Mouse (Mus musculus): ENCODE measurements at regions not wholly inside any gene's neighbourhood (a gene's known extent, or its start where the extent isn't known, plus 50 kb on each side); places are given as distances from the start of the nearest gene placed in this dataset.
A peak's percentile ranks its signal among the peaks of the same experiment; 100 is the strongest.

- DNase-seq (ENCODE audit: low spot score), result no peak
Observed at GRCm38 (mm10) chr14:98834316-98834715, 159.8 kb downstream of the Rpl36a-ps1 start.

GRCm38 (mm10) chr14:98833230-98833999 lies 160.7 kb downstream of the Rpl36a-ps1 start:
- DNase-seq (ENCODE audit: low spot score), result peak; percentile 26

GRCm38 (mm10) chr14:98832401-98832800 lies 161.7 kb downstream of the Rpl36a-ps1 start:
- DNase-seq (ENCODE audit: low spot score), result peak; percentile 15

GRCm38 (mm10) chr14:98829958-98830633 lies 164.0 kb downstream of the Rpl36a-ps1 start:
- DNase-seq (ENCODE audit: low spot score), result no peak

- DNase-seq (ENCODE audit: low spot score), result no peak
Observed at GRCm38 (mm10) chr14:98827490-98827889, 166.6 kb downstream of the Rpl36a-ps1 start.

- DNase-seq (ENCODE audit: low spot score), result no peak
Observed at GRCm38 (mm10) chr14:98813657-98814056, 180.5 kb downstream of the Rpl36a-ps1 start.

GRCm38 (mm10) chr14:98810259-98811042 lies 183.7 kb downstream of the Rpl36a-ps1 start:
- DNase-seq (ENCODE audit: low spot score), result no peak

GRCm38 (mm10) chr14:98808117-98808516 lies 186.0 kb downstream of the Rpl36a-ps1 start:
- no peak for DNase-seq (ENCODE audit: low spot score)

- DNase-seq (ENCODE audit: low spot score), result no peak
Observed at GRCm38 (mm10) chr14:98805066-98805465, 189.1 kb downstream of the Rpl36a-ps1 start.

- DNase-seq (ENCODE audit: low spot score), result no peak
Observed at GRCm38 (mm10) chr14:98801293-98801692, 192.8 kb downstream of the Rpl36a-ps1 start.

- DNase-seq (ENCODE audit: low spot score), result no peak
Observed at GRCm38 (mm10) chr14:98791970-98792369, 202.1 kb downstream of the Rpl36a-ps1 start.

GRCm38 (mm10) chr14:98791232-98791906 lies 202.7 kb downstream of the Rpl36a-ps1 start:
- DNase-seq (ENCODE audit: low spot score), result no peak

- DNase-seq (ENCODE audit: low spot score), result no peak
Observed at GRCm38 (mm10) chr14:98789794-98790193, 204.3 kb downstream of the Rpl36a-ps1 start.

GRCm38 (mm10) chr14:98781711-98782110 lies 212.4 kb downstream of the Rpl36a-ps1 start:
- no peak for DNase-seq (ENCODE audit: low spot score)

GRCm38 (mm10) chr14:98772080-98772479 lies 222.0 kb downstream of the Rpl36a-ps1 start:
- DNase-seq (ENCODE audit: low spot score), result no peak

GRCm38 (mm10) chr14:98768845-98769244 lies 225.3 kb downstream of the Rpl36a-ps1 start:
- DNase-seq (ENCODE audit: low spot score), result no peak

- DNase-seq (ENCODE audit: low spot score), result no peak
Observed at GRCm38 (mm10) chr14:98767481-98767880, 226.6 kb downstream of the Rpl36a-ps1 start.

- no peak for DNase-seq (ENCODE audit: low spot score)
Observed at GRCm38 (mm10) chr14:98765358-98765757, 228.8 kb downstream of the Rpl36a-ps1 start.

- no peak for DNase-seq (ENCODE audit: low spot score)
Observed at GRCm38 (mm10) chr14:98750766-98751165, 243.4 kb downstream of the Rpl36a-ps1 start.

- DNase-seq (ENCODE audit: low spot score), result no peak
Observed at GRCm38 (mm10) chr14:98749086-98750027, 244.8 kb downstream of the Rpl36a-ps1 start.

Data from embryo, embryonic 10.5 days (tissue).